Mouse (Mus musculus) Muller cell, postnatal 12 days (primary cell): ENCODE results near the gene Tanc2.

Source experiments
- DNase-seq: peaks from one replicate; pipeline ENCODE4 v3.0.0-alpha.2; 2015; ENCODE audit errors: inconsistent ontology term

Gene Tanc2

DNA sequence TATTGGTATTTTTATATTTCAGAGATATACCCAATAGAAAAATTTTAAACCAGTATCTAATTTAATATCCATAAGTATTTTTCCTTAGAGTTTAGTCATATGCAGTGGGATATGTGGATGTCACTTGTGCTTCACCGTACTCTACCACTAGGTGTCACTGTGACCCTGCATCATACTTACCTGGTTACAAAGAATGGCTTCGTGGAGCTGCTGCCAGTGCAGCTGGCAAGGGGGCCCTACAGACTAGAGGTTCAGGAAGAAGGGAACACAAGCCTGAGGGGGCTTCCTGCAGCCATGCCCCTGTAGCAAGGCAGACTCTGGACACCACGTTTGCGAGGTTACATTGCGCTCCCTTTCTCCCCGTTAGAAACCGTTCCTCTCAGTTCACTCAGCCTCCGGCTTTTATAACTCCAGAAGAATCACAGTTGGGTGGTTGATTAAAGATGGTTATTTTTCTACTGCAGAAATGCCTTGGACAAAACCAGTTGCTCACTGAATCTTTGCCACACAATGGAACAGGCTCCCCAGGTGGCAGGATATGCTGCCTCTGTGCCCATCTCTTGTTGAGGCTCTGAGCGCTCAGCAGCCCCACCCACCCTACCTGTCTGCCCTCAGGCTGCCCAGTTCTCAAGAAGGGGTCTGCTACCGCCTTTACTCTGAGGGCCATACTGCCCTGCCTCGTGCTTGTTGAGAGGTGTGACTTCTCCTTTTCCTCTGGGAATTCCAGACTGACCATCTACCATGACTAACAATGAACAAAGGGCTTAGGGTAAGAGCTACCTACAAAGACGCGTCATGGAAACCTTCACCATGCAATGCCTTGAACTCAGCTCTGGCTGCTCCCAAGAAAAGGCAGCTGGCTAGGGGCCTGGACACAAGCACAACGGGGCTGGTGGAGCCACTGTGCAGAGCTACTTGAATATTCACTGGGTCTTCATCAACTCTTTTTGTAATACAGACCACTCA, 337.6 kb downstream of the Tanc2 start:
- peak; percentile 51 for DNase-seq

DNA sequence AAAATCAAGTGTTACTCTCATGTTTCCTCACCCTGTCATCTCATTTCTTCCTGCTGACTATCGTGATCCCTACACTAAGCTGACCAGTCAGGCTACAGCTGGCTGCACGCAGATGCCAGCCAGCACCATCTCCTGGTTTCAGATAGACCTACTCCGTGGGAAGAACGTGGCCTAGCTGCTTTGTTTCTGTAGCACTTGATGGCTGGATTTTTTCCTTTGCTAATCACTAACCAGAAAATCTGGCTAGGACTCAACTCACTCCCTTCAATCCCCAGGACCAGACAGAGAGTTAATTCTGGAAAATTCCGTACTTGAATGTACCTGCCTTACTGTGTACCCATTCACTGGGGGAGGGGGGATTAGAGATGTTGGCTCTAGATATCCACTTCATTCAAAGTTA, 338.4 kb downstream of the Tanc2 start:
- no peak for DNase-seq

GRCm38 (mm10) chr11:105931380-105931779, 341.6 kb downstream of the Tanc2 start:
- no peak for DNase-seq

GRCm38 (mm10) chr11:105933746-105934145, 344.0 kb downstream of the Tanc2 start:
- no peak for DNase-seq

- DNase-seq, result no peak
These were observed 344.5 kb downstream of the Tanc2 start for GRCm38 (mm10) chr11:105934303-105934711.

- DNase-seq, result no peak
These were observed 345.0 kb downstream of the Tanc2 start for GRCm38 (mm10) chr11:105934816-105935215.

- no peak for DNase-seq
These were observed 345.7 kb downstream of the Tanc2 start for GRCm38 (mm10) chr11:105935496-105935895.

GRCm38 (mm10) chr11:105936200-105936599, 346.4 kb downstream of the Tanc2 start:
- peak; percentile 63 for DNase-seq

DNA sequence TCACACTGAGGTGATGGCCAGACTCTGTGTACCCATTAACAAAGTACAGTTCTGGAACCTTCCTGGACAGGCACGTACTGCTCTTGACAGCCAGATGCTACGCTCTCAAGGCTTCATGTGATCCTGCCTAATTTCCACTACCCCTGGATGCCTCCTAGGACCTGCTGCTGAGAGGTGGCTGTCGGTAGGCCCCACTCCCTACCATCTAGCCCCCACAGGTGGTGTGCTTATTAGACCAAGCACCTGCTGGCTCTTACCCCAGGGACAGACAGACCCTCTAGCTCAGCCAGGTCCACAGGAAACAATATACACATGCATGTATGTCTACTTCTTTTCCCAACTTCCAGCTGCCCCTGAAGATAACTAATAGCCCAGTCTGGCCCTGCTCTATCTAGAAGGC, 347.2 kb downstream of the Tanc2 start:
- no peak for DNase-seq

DNA sequence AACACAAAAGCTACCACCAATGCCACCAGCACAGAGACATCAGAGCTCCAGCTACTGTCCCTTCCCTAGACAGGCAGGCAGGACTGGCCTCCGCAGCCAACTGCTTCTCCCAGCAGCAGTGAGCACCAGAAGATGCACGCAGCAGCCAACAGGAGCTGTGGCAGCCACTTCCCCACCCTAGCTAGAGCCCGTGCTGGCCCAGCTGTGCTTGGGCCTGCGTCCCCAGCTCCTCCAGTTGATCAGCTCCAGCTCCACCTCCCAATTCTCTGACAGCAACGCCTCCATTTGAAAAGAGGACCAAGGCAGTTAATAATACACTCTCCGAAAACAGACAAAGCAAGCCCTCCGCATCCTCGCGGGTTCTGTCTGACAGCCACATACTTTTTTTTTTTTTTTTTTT, 349.0 kb downstream of the Tanc2 start:
- DNase-seq, result no peak

GRCm38 (mm10) chr11:105941973-105942372, 352.2 kb downstream of the Tanc2 start:
- DNase-seq, result no peak

- peak; percentile 56 for DNase-seq
These were observed 353.6 kb downstream of the Tanc2 start for GRCm38 (mm10) chr11:105943133-105944102.

- DNase-seq, result no peak
These were observed 354.4 kb downstream of the Tanc2 start for GRCm38 (mm10) chr11:105944126-105944621.

GRCm38 (mm10) chr11:105944770-105945672, 355.2 kb downstream of the Tanc2 start:
- DNase-seq, result no peak

DNA sequence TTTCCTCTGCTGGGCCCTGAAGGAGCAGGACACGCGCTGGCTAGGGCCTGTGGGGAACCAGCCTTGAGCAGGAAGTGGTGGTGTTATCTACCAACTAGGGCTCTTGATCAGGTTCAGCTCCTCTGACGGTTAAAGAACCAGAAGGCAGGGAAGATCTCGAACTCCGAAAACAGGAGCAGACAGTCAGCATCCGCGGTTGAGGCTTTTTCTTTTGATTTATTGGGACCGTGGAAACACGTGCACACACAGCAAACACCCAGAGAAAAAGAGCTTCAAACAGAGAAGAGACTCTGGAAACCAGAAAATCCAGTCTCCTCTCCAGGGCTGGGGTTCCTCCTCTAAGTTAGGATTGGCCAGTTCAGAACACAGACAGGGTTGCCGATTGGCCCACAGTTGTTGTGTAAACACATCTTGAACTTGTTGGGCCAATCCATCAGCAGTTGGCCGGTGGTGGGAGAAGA, 356.9 kb downstream of the Tanc2 start:
- no peak for DNase-seq

DNA sequence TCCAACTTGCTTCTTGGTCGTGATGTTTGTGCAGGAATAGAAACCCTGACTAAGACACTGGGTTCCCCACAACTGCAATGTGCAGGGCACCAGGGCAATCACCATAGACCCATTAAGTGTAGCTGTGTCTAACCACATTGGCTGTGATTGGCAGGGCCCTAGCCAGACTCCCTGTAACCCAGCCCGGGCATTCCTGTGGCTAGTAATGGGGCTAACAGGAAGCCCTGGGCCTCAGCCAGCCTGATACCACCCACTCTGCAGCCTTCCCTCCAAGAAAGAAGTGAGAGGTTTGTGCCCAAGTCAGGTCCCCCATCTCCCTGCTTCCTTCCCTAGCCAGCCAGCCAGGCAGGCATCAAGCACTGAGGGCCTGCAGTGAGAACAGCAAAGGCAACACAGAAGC, 358.5 kb downstream of the Tanc2 start:
- peak; percentile 73 for DNase-seq

- no peak for DNase-seq
These were observed 360.7 kb downstream of the Tanc2 start for GRCm38 (mm10) chr11:105950519-105950918.

DNA sequence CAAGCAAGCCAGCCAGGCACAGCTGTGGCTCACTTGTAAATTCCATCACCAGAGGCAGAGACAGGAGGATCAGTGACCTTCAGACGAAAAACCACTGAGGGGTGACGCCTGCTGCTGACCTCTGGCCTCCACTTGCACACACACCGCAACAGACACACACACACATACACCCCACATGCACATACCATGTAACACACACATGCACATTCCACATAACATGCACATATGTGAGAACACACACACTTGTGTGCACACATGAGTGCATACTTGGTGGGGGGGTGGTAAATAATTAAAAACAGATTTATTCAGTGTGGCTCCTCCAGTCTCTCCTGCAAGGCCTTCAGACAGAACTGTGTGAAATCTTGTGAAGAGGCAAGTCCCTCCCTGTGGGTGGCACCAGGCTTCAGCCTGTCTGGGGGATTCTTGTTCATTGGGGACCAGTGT, 361.8 kb downstream of the Tanc2 start:
- no peak for DNase-seq

GRCm38 (mm10) chr11:105952111-105952510, 362.3 kb downstream of the Tanc2 start:
- no peak for DNase-seq

GRCm38 (mm10) chr11:105952911-105953386, 363.2 kb downstream of the Tanc2 start, which contains the start of gene Cyb561:
Cyb561 (minus strand) TSS chr11:105953336.
- DNase-seq, result no peak

- no peak for DNase-seq
These were observed 363.6 kb downstream of the Tanc2 start for GRCm38 (mm10) chr11:105953402-105953801.
